Mouse (Mus musculus) central nervous system, embryonic 18 days (tissue): Measurements from ENCODE around the gene Gsc2. TPM values are rescaled to one million over a fixed set of nuclear protein-coding genes. Genes with fewer than 3 reads are reported as not detected.

ENCODE experiments used
- polyA plus RNA-seq: library from polyadenylated mRNA; depleted of rRNA; stranded (reverse); fragments of >200 nt; gene quantifications from 2 replicates; pipeline ENCODE4 v1.2.3, GENCODE M21; 2012; rRNA removed

Gsc2 gene
- polyA plus RNA-seq = 0.17 and 0.47 TPM in 2 replicates

GRCm38 (mm10) chr16:17914307-17915249 is at the start of gene Gsc2:
Gene Gsc2 (minus strand): TSS chr16:17915059.

DNA sequence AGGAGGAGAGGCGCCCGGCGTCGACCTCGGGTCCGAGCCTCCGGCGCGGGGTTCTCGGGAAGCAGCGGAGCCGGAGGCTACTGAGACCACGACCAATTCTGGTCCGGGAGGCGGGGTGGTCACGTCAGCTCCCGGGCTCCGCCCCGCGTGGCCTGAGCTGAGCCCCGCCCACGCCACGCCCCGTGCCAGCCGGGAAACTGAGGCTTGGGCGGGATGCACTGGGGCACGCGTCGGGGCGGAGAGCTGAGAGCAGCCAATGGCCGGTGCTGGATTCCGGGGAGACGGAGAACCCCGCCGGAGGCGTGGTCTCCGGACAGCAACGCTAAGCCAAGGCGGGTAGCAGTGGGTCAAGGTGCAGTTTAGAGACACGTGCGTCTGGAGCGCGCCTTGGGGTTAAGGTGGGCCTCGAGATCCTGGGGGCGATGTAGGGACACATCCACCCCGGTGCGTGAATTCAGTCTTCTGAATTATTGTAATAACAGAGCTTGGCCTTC is 13.3 kb upstream of the Gsc2 start, which contains the start of gene Slc25a1:
Slc25a1 (minus strand) TSS at position 133 of the 494 bp plus-strand sequence.

DNA sequence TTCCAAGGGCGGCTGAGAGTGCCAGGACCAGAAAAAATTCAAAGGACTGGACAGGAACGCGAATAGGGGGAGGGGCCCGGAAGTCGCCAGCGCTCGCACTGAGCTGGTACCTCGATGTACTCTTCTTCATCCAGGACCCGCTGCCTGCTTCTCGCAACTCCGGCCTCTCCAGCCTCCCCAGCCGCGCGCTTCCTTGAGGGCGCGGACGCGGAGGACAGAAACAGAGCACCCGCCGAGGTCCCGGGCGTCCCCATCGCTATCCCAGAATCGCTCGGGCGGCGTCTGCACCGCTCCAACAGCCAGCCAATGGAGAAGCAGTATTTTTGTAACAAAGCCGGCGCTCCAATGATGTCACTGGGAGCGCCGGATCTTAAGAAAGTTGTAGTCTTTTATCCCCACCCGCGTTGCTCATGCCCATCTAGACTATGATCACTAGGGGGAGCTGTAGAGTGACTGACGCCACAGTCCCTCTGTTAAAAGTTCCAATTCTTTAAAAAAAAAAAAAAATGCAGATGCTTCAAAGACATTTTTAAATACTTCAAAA is 3.7 kb downstream of the Gsc2 start, which contains the start of gene Ess2:
Ess2 (minus strand) TSS at position 297 of the 544 bp plus-strand sequence.

GRCm38 (mm10) chr16:17898462-17898861 is 16.4 kb downstream of the Gsc2 start, which contains the start of the genes Dgcr2 and Tssk2:
Gene Dgcr2 (minus strand): TSS chr16:17898562.
Gene Tssk2 (plus strand): TSS chr16:17898637.

DNA sequence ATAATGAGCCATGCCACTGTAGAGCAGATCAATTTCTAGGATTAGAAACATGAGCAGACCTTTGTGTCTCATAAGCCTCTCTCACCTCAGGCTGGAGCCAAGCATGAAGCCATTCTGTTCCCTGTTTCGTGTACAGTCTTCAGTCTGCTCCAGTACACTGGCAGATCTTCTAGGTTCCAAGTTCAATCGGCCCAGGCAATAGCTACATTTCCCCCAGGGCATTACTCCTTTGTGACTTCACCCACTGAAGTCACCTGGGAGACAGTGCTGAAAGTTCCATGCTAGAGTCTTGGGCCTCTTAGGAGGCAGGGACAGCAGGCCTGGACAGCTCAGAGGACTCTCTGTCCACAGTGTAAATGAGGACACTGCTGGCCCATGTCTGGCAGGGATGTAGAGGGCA is 20.9 kb downstream of the Gsc2 start, which contains the start of gene Tssk1:
Tssk1 (plus strand) TSS at position 301 of the 400 bp plus-strand sequence.

GRCm38 (mm10) chr16:17891567-17891959 is 23.3 kb downstream of the Gsc2 start, which contains the start of gene Gm20518:
Gene Gm20518 (minus strand): TSS chr16:17891671.

Other genes with a start within 250 kb of the Gsc2 start
- gene Med15, start 182.2 kb downstream of the Gsc2 start, polyA plus RNA-seq = 47.0 and 59.7 TPM in 2 replicates
- 114 and 117 TPM in 2 replicates for gene Klhl22, start 155.4 kb downstream of the Gsc2 start, polyA plus RNA-seq
- 6.4 and 9.0 TPM in 2 replicates for gene Scarf2, start 117.8 kb downstream of the Gsc2 start, polyA plus RNA-seq
- gene B830017H08Rik, start 81.9 kb downstream of the Gsc2 start, polyA plus RNA-seq = 6.2 and 6.7 TPM in 2 replicates
- 12.7 TPM in 2 replicates for gene Car15, start 76.7 kb downstream of the Gsc2 start, polyA plus RNA-seq
- 2.6 and 2.9 TPM in 2 replicates for gene Gm20518, start 23.4 kb downstream of the Gsc2 start, polyA plus RNA-seq
- 0.03 TPM in 2 replicates for gene Tssk1, start 20.8 kb downstream of the Gsc2 start, polyA plus RNA-seq
- 101 and 111 TPM in 2 replicates for gene Dgcr2, start 16.5 kb downstream of the Gsc2 start, polyA plus RNA-seq
- not detected in 2 replicates for gene Tssk2, start 16.4 kb downstream of the Gsc2 start, polyA plus RNA-seq
- gene Ess2, start 3.7 kb downstream of the Gsc2 start, polyA plus RNA-seq = 46.0 and 47.1 TPM in 2 replicates
- 99.6 and 111 TPM in 2 replicates for gene Slc25a1, start 13.2 kb upstream of the Gsc2 start, polyA plus RNA-seq
- gene Vpreb2, start 65.4 kb upstream of the Gsc2 start, polyA plus RNA-seq = not detected in 2 replicates
- 111 and 117 TPM in 2 replicates for gene Dgcr6, start 137.8 kb upstream of the Gsc2 start, polyA plus RNA-seq
- gene Prodh, start 175.1 kb upstream of the Gsc2 start, polyA plus RNA-seq = 6.3 and 8.4 TPM in 2 replicates
- 68.5 and 70.7 TPM in 2 replicates for gene Rtn4r, start 212.6 kb upstream of the Gsc2 start, polyA plus RNA-seq